Mouse (Mus musculus): ENCODE measurements around the gene Upk1b. TPM values are rescaled to one million over a fixed set of nuclear protein-coding genes. Genes with fewer than 3 reads are reported as not detected.
A peak's percentile ranks its signal among the peaks of the same experiment; 100 is the strongest.

Upk1b gene
- total RNA-seq, 2 experiments from 2014 or later = 0.93 to 0.99 TPM

- intact Hi-C loops (cut with DNase I) = no loop called here
- peak in 1 of 2 experiments; percentile 40 for DNase-seq (ENCODE audit: extremely low spot score in 1 of 2, low spot score in 2 of 2)
Measured at GRCm38 (mm10) chr16:38730921-38731320, 69.2 kb downstream of the Upk1b start.

- DNase-seq (ENCODE audit: extremely low spot score in 1 of 2, low spot score in 2 of 2) = peak in 1 of 2 experiments; percentile 65
- intact Hi-C loops (cut with DNase I) = loop anchor here (10.0 kb wide), 1 partner anchor 105 kb away; no protein-coding TSS in a partner anchor
Measured at GRCm38 (mm10) chr16:38729610-38730288, 70.4 kb downstream of the Upk1b start.

- no peak for DNase-seq (ENCODE audit: extremely low spot score in 1 of 2, low spot score in 2 of 2)
Measured at GRCm38 (mm10) chr16:38729139-38729538, 71.0 kb downstream of the Upk1b start.

GRCm38 (mm10) chr16:38728576-38729132, 71.5 kb downstream of the Upk1b start:
- no peak for DNase-seq (ENCODE audit: extremely low spot score in 1 of 2, low spot score in 2 of 2)

More at GRCm38 (mm10) chr16:38729139-38729538, 71.0 kb downstream of the Upk1b start:
- intact Hi-C loops (cut with DNase I) = loop anchor here (10.0 kb wide), 1 partner anchor 104 kb away; no protein-coding TSS in a partner anchor

GRCm38 (mm10) chr16:38724974-38725373, 75.2 kb downstream of the Upk1b start:
- intact Hi-C loops (cut with DNase I) = loop anchor here (10.0 kb wide), 1 partner anchor 100 kb away; no protein-coding TSS in a partner anchor
- peak in 1 of 2 experiments; percentile 69 for DNase-seq (ENCODE audit: extremely low spot score in 1 of 2, low spot score in 2 of 2)

More at GRCm38 (mm10) chr16:38728576-38729132, 71.5 kb downstream of the Upk1b start:
- intact Hi-C loops (cut with DNase I) = loop anchor here (10.0 kb wide), 1 partner anchor 104 kb away; no protein-coding TSS in a partner anchor

GRCm38 (mm10) chr16:38724256-38724655, 75.9 kb downstream of the Upk1b start:
- DNase-seq (ENCODE audit: extremely low spot score in 1 of 2, low spot score in 2 of 2) = peak; percentile 42 to 75
- intact Hi-C loops (cut with DNase I) = loop anchor here (10.0 kb wide), 1 partner anchor 99 kb away; no protein-coding TSS in a partner anchor

Other genes starting within 250 kb of the Upk1b start
- gene Tmem39a, start 241.6 kb downstream of the Upk1b start, total RNA-seq (2021) = 10 to 100 TPM; 19.5 to 22.9 TPM
- 10 to 100 TPM; 17.7 to 18.9 TPM for gene Arhgap31, start 87.1 kb downstream of the Upk1b start, total RNA-seq (2021)
- 10 to 100 TPM; 19.2 to 22.1 TPM for gene B4galt4, start 58.1 kb downstream of the Upk1b start, total RNA-seq (2021)
- not detected for gene 4930435E12Rik, start 28.4 kb upstream of the Upk1b start, total RNA-seq (2021)
- gene Igsf11, start 92.3 kb upstream of the Upk1b start, total RNA-seq (2021) = 10 to 100 TPM; 23.6 to 28.1 TPM

All from left cerebral cortex, postnatal 10 days (tissue).